Mouse (Mus musculus) left cerebral cortex, postnatal 14 days (tissue): Measurements from ENCODE around the gene Ksr1. TPM values are rescaled to one million over a fixed set of nuclear protein-coding genes. Genes with fewer than 3 reads are reported as not detected.

Experiments
- DNase-seq, 2 experiments: peaks; one replicate each; pipeline ENCODE4 v3.0.0; 2021 to 2022; ENCODE audit warnings: low spot score in 2 of 2, mixed read lengths in 1 of 2
- intact Hi-C: fragments of 180-260 bp; cut with DNase I; formaldehyde crosslinking; loops from one replicate; pipeline ENCODE4 v1.15.1; 2025
- total RNA-seq, 2 experiments: library from RNA; stranded (reverse); gene quantifications; 2 replicates each; pipeline ENCODE4 v1.2.3; 2021

The Ksr1 gene
- total RNA-seq, 2 experiments from 2014 or later: 55.5 to 56.7 TPM

- intact Hi-C loops: no loop called here
- no peak for DNase-seq
Observed at GRCm38 (mm10) chr11:78976731-78977510, 169.3 kb downstream of the Ksr1 start.

GRCm38 (mm10) chr11:78973381-78974150, 172.6 kb downstream of the Ksr1 start:
- intact Hi-C loops: no loop called here
- DNase-seq: peak in 1 of 2 experiments; percentile 27

GRCm38 (mm10) chr11:78972811-78973351, 173.3 kb downstream of the Ksr1 start:
- no peak for DNase-seq
- intact Hi-C loops: no loop called here

GRCm38 (mm10) chr11:78972328-78972727, 173.9 kb downstream of the Ksr1 start:
- no peak for DNase-seq
- intact Hi-C loops: no loop called here

GRCm38 (mm10) chr11:78971746-78972145, 174.5 kb downstream of the Ksr1 start:
- intact Hi-C loops: no loop called here
- no peak for DNase-seq

- DNase-seq: no peak
- intact Hi-C loops: no loop called here
Observed at GRCm38 (mm10) chr11:78971096-78971495, 175.1 kb downstream of the Ksr1 start.

GRCm38 (mm10) chr11:78968121-78968520, 178.1 kb downstream of the Ksr1 start:
- DNase-seq: no peak
- intact Hi-C loops: loop anchor here (5.0 kb wide), 1 partner anchor 49 kb away; no protein-coding TSS in a partner anchor

GRCm38 (mm10) chr11:78967371-78967770, 178.8 kb downstream of the Ksr1 start:
- intact Hi-C loops: loop anchor here (2.0 to 5.0 kb wide), 2 partner anchors 50 to 247 kb away; no protein-coding TSS in a partner anchor
- DNase-seq: peak; percentile 51 to 70

Other genes with a start within 250 kb of the Ksr1 start
- gene Nos2, start 225.6 kb downstream of the Ksr1 start, total RNA-seq: 1 to 10 TPM; 1.1 to 1.3 TPM
- 1 to 10 TPM; 6.5 to 7.5 TPM for gene Lgals9, start 161.5 kb downstream of the Ksr1 start, total RNA-seq
- 10 to 100 TPM; 60.8 to 75.4 TPM for gene Wsb1, start 108.3 kb upstream of the Ksr1 start, total RNA-seq
- gene Gm9964, start 150.5 kb upstream of the Ksr1 start, total RNA-seq: 1 to 10 TPM in 1 of 2 experiments, under 1 TPM in 1; 0.68 to 1.3 TPM
- 100 to 1,000 TPM; 112 to 119 TPM for gene Nf1, start 193.3 kb upstream of the Ksr1 start, total RNA-seq